Mouse (Mus musculus) adrenal gland, postnatal 36 days (tissue): ENCODE results near the gene Prg4. TPM values are rescaled to one million over a fixed set of nuclear protein-coding genes. Genes with fewer than 3 reads are reported as not detected.

Experiments used
- DNase-seq, 2 experiments: peaks; one replicate each; pipeline ENCODE4 v3.0.0; 2021; ENCODE audit warnings: mixed read lengths in 1 of 2
- total RNA-seq, 2 experiments: library from RNA; stranded (reverse); gene quantifications; 2 replicates each; pipeline ENCODE4 v1.2.3; 2021

Prg4 gene
- total RNA-seq, 2 experiments from 2014 or later: 5.0 to 5.1 TPM

DNA sequence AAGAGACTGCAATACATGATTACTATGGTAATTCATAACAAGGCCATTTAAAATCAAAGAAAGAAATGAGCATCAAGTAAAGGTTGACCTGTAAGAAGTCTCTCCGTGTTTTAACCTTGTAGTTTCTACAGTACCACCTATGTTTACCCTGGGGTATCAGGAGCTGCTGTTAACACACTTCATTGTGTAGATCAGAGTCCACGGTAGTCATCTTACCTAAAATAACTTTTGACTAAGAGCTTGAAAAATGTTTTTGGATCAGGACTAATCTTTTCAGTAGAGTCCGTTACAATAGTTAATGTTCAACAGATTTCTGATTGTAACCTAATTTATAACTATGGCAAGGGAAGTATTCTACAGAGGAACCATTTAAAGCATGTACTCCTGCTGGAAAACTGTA, 61.4 kb downstream of the Prg4 start:
- DNase-seq: no peak

DNA sequence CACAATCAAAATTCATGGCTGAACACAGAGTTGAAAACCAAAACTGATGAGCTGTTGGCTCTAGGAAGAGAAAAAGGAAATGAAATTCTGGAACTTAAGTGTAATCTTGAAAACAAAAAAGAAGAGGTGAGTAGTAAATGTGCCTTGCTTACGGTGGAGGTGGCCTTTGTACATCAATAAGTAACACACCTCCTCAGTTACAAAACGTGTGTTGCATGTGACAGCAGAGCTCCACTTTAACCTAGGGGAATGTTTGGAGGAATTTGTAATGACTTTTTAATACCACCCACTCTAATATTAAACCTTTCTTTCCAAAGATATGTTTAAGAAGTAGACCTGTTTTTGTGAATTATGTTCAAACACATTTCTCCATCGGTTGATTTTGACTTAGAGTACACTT, 62.1 kb downstream of the Prg4 start:
- no peak for DNase-seq

Other genes with a start within 250 kb of the Prg4 start
- not detected for gene Pdc, start 146.7 kb downstream of the Prg4 start, total RNA-seq
- gene Tpr, start 73.3 kb downstream of the Prg4 start, total RNA-seq: 100 to 1,000 TPM; 123 to 128 TPM
- 10 to 100 TPM; 45.2 to 48.1 TPM for gene Odr4, start 73.1 kb downstream of the Prg4 start, total RNA-seq